Mouse (Mus musculus) olfactory bulb, adult 2 months (tissue): ENCODE measurements around the gene Habp2.

Source experiments
- CTCF ChIP-seq: fragments of 200-500 bp; IDR thresholded peaks from 2 replicates; pipeline ENCODE4 v1.5.1; 2012; ENCODE audit warnings: low read depth, mild to moderate bottlenecking, low read length, moderate library complexity; ENCODE audit not compliant: insufficient read depth
- POLR2A ChIP-seq: fragments of 200-500 bp; IDR thresholded peaks from 2 replicates; pipeline ENCODE4 v1.6.1; 2012; ENCODE audit warnings: mild to moderate bottlenecking, low read depth, low read length, moderate library complexity; ENCODE audit not compliant: insufficient read depth

GRCm38 (mm10) chr19:56356480-56357373 is 69.8 kb downstream of the Habp2 start:
- TF ChIP-seq CTCF (peak; percentile 53; the same call in 1 of the 2 replicates), POLR2A (no peak)
